Mouse (Mus musculus) cerebellum, adult (tissue): ENCODE measurements around the gene Rpl31.

Experiments used
- ATAC-seq: cut with Nextera tagmentation; 2 replicates; pipeline ENCODE4 v1.9.2; 2017; ENCODE audit warnings: mild to moderate bottlenecking, moderate library complexity, mixed read lengths; ENCODE audit not compliant: insufficient number of reproducible peaks, low FRiP score, low TSS enrichment

Rpl31 gene

GRCm38 (mm10) chr1:39362515-39362893 is 5.1 kb upstream of the Rpl31 start:
- ATAC-seq, result no peak

DNA sequence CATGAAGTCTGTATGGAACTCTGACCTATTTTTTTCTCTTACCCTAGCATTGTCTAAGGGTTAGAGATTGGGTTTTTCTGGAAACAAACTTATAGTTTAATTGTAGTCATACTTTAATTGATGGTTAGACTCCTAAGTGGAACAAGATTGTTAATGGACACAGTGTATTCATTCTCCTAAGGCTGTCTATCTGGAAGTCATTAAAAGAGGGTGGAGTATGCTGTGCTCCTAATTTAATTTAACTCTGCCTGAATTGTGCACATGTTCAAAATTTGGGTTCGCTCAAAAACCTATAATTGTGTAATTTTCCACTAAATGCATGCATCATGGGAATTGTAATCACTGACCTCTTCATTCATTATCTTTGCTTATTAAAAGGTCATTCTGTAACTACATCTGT is 2.1 kb upstream of the Rpl31 start:
- no peak for ATAC-seq

DNA sequence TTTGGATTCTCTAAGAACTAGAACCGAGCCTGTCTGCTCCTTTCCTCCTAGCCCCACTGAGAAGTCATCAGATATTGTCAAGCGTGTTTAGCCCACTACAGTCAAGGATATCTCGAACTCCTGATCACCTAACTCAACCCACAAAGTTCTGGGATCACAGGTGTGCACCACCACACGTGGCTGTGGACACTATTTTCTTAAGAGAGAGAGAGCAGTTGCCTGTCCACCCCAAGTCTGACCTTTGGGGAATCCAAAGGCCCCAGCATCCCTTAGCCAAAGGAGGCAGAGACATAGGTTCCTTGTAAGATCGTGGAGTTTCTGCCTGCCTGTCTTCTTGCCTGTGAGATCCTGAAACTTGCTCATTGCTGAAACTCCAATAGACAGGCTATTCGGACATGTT is 597 bp upstream of the Rpl31 start:
- peak; percentile 11; the same call in 1 of the 2 replicates for ATAC-seq

- no peak for ATAC-seq
Observed at GRCm38 (mm10) chr1:39368267-39368841, 712 bp downstream of the Rpl31 start.

GRCm38 (mm10) chr1:39370431-39370830 is 2.8 kb downstream of the Rpl31 start:
- ATAC-seq, result no peak

GRCm38 (mm10) chr1:39372220-39372843 is 4.7 kb downstream of the Rpl31 start:
- ATAC-seq, result no peak

DNA sequence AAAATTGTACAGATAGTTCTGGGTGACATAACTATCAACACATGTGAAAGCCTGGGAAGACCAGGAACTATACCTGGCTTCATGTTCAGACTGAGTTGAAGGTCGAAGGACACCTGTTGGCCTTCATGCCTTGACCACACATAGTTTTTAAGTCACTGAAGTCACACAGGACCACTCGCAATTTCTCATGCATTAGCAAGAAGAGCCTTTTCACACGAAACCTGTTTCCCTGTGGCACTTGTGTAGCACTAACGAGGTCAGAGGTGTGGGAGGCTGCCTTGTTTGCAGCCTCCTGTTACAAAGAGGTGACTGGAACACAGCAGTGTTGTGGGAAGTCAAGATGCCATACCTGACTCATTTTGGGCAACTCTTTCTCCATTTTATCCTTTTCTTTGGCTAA is 5.7 kb downstream of the Rpl31 start:
- ATAC-seq, result no peak

DNA sequence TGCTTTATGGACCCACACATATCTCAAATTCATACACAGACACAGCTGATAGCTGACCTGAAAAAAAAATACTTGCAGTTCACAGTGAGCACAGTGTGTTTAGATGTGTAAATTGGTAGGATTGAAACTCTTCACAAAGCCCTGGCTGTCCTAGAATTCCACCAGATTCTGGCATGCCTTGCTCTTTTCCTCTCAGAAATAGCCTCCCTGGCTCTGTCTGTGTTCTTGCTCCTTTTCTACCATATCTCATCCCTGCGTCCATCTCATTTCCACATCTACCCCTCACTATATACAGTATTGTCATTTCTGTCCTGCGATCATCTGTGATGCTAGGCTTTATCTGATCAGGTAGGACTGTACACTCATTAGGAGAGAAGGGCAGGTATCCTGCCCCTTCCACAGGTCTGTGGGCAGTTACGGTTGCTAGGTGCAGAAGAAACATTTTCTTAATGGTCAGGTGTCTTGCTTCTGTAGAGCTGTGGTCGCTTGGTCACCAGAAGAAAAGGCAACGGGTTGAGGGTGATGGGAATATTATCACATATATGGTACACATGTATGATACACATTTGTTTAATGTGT is 6.7 kb downstream of the Rpl31 start:
- ATAC-seq, result no peak

GRCm38 (mm10) chr1:39376121-39376520 is 8.5 kb downstream of the Rpl31 start:
- ATAC-seq, result no peak

DNA sequence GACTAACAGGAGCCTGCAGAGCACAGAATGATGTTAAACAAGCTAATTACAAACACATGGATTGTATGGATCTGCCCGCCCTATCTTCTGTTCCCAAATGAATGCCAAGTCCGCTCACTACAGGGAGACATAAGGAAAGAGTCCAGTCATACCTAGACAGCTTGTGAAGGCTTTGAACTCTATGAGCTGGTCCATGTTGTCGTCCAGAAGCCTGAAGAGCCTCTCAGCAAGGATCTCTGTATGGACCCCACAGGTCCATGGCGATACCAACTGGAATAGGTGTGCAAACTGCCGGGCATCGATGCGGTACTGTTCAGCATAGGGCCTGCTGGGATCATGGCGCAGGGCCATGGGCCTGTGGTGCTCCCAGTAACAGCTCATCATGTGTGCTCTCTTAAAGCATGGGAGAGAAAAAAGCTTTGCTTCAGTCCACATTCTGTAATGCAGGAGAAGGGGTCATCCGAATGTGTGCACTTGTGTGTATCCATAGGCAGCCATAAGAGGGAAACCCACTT is 9.1 kb downstream of the Rpl31 start:
- 0 out of 2 replicates have a peak, but pooled peaks have one; percentile 32 for ATAC-seq

DNA sequence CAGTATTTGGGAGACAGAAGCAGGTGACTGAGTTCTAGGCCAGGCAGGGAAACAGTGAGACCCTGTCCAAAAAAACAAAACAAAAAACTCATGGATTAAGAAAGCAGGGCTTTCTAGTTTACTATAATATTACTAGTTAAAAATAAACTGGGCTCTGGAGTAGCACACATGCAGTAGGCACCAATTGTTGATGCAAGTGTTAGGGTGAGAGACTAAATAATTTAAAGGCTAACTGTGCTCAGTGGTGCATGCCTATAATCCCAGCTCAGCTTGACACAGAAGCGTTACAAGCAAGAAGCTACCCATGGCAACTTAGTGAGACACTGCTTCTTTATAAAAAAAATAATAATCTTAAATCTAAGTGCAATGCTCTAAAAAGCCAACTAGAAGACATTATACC is 10.9 kb downstream of the Rpl31 start:
- no peak for ATAC-seq

- no peak for ATAC-seq
Observed at GRCm38 (mm10) chr1:39379021-39379420, 11.4 kb downstream of the Rpl31 start.

DNA sequence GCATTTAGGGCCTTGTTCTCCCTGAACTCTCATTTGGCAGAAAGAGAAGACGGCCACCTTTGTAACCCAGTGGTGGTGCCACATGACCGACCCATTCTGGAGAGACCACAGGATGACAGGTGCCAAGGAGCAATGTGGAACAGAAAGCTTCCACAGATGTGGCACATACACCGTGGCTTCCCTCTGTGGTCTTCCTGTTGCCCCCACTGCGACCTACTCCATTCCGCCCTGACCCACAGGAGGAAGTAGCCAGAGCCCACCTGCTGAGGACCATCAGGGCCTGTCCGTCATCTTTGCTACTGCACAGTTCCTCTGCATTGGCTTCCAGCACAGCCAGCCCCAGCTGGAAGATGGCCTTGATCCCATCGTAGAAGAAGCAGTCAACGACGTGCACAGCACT is 13.4 kb downstream of the Rpl31 start:
- ATAC-seq, result no peak

DNA sequence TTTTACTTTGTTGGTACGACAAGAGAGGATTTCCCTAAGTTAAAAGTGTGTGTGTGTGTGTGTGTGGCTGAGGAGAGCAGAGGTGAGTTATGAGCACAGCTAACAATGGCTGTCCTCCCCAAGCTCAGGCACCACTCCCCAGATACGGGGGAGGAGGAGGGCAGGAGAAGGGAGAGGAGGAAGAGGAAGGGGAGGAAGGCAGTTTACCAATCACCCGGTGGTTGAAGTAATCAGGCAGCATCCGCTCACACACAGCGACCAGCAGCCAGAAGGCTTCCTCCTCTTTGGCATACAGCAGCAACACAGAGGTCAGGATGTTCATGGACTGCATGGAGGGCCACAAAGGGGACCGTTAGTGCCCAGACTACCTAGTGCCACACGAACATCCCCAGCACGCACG is 17.3 kb downstream of the Rpl31 start:
- ATAC-seq, result no peak

GRCm38 (mm10) chr1:39386456-39386855 is 18.8 kb downstream of the Rpl31 start:
- no peak for ATAC-seq

- ATAC-seq, result no peak
Observed at GRCm38 (mm10) chr1:39387497-39387896, 19.9 kb downstream of the Rpl31 start.

DNA sequence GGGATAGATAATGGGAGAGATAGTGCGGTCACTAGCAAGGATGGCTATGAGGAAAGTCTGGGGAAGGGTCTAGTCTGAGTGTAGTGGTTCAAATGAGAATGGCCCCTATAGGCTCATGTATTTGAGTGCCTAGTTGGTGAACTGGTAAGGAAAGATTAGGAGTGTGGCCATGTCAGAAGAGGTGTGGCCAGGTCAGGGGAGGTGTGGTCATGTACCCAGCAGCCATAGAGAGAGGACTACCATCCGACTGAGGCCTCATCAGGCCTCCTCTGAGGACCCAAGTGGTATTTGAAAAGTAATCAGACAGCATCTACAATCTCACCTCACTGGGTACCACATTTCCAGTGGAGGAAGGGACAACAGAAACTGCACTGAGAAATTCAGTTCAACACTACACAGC is 20.5 kb downstream of the Rpl31 start:
- no peak for ATAC-seq

DNA sequence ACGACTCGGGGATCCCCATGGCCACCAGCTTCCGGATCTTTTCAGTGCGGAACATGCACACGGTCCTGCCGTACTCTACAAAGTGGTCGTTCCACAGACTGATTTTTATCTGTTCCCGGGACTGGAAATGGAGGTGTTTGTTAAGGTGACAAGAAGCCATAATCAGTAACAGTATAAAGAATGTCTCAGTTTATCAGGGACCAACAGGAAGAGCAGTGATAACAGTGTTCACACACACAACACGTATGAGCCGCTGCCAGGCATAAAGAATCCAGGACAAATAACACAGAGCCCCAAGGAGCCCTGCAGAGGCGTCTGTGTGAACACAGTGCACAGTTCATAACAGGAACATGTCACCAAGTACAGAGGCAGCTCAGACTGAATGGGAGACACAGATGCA is 21.7 kb downstream of the Rpl31 start:
- no peak for ATAC-seq

DNA sequence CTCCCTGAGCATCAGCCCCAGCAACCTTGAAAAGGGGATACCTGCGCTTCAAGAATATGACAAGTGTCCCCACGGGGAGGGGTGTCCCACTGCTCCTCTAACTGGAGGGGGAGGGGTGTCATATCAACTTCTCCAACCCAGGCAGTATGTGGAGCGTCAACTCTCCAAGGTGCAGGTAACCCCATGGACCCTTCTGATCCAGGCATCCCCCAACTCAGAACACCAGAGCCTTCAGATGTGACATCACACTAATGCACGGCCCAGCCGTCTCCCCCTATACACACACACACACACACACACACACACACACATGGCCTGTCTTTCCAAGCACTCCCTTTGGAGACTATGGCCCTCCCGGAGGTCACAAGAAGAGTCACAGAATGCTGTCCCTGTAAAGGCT is 24.0 kb downstream of the Rpl31 start:
- ATAC-seq, result no peak

GRCm38 (mm10) chr1:39392189-39392588 is 24.5 kb downstream of the Rpl31 start:
- ATAC-seq, result peak; percentile 64; the same call in 1 of the 2 replicates

DNA sequence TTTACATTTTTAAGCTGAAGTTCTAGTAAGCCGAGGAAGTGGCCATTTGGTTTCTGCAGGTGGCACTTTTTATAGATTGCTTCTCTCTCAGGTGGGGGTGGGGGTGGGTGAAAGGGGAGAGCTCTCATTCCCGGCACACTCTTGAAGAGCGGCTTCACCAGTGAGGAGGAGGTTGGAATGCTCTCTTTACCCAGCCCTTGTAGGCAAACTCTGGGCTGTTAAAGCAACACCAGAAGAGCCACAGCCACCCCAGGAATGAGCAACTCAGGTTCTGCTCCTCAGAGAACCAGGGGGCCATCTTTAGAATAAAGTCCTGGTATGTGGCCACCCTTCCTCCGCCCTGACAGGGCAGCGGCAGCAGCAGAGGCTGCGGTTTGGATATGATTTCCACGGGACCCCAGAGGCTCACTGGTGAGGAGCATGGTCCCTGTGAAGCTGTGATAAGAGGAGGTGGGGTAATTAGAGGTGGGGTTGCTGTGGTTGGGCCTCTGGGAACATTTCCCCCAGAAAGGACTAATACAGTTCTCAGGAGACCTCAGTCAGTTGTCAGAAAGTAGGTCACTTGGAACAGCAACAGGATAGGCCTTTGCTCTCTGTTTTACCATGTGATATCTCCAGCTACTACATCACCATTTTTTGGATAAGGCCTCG is 25.7 kb downstream of the Rpl31 start:
- no peak for ATAC-seq
